ENCODE assay signal across 20 mouse cellular contexts in the genomic region with DNA sequence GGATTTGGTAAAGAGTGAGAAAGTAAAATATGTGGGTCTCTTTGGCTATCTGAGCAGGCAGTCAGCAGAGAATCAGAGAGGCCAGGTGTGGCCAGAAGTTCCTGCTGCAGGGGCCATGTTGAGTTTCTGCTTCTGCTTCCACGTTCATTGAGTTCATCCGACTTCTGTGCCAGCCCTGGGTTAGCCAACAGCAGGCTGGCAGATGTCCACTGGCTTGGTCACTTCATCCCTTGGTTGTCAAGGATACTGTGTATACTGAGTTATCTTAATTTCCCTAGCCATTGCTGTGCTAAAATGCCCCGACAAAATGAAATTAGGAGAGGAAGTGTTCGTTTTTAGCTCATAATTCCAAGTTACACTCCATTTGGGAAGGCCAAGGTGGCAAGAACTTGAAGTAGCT. TPM values are rescaled to one million over a fixed set of nuclear protein-coding genes. Genes with fewer than 3 reads are reported as not detected.
DNase-seq lines count a peak whose midpoint lies in the region; ATAC-seq lines count a peak whose summit lies in the region.
"Had no signal": no experiment of that assay in that cellular context is flagged by ENCODE, and none has a peak within 500 bp of the region (broad histone marks: within the 10 kb centered on the region; RNA-seq: fewer than 3 reads in every experiment).

No protein-coding gene starts in this region.

- no peak overlapping the region for H3K4me2 ChIP-seq in heart, embryonic 11.5 days
- H3K4me2 ChIP-seq: embryonic facial prominence, embryonic 12.5 days had no signal

- H3K9ac ChIP-seq in heart, embryonic 11.5 days (ENCODE audit: low read depth, low read length) = no peak overlapping the region
- H3K9ac ChIP-seq: embryonic facial prominence, embryonic 12.5 days had no signal

- intact Hi-C loops in heart, postnatal 14 days (cut with DNase I) = loop anchor here (10.0 kb wide), 1 partner anchor 625 kb away; no protein-coding TSS in a partner anchor

- no peaks in the 10 kb centered on the region for H3K4me1 ChIP-seq in heart, embryonic 11.5 days (ENCODE audit: control insufficient read depth, insufficient read depth, low read length)
- H3K4me1 ChIP-seq: embryonic facial prominence, embryonic 12.5 days had no signal

- H3K9me3 ChIP-seq in heart, embryonic 11.5 days (replicated peaks; ENCODE audit: control insufficient read depth, low read length) = no peaks in the 10 kb centered on the region
- H3K9me3 ChIP-seq: embryonic facial prominence, embryonic 12.5 days; G1E had no signal

- H3K4me3 ChIP-seq in heart, embryonic 11.5 days (ENCODE audit: low read depth, low read length) = no peak overlapping the region
- H3K4me3 ChIP-seq: embryonic facial prominence, embryonic 12.5 days; erythroblast, embryonic 14.5 days; layer of hippocampus, adult 2 months had no signal

- no peaks in the 10 kb centered on the region for H3K27me3 ChIP-seq in heart, embryonic 11.5 days (ENCODE audit: control insufficient read depth, insufficient read depth, low read length)
- H3K27me3 ChIP-seq: embryonic facial prominence, embryonic 12.5 days had no signal

- H3K27ac ChIP-seq in heart, embryonic 11.5 days (ENCODE audit: low read depth, low read length) = no peak overlapping the region
- H3K27ac ChIP-seq: embryonic facial prominence, embryonic 12.5 days; layer of hippocampus, adult 2 months had no signal

- peak; percentile 65 to 67 for DNase-seq in cerebellum, postnatal 10 days
- no peak for DNase-seq in cerebellum, postnatal 36 days
- DNase-seq in heart, postnatal 14 days = peak; percentile 25 to 44
- DNase-seq in NIH3T3 (ENCODE audit: low read depth) = peak; percentile 48
- peak; percentile 49 for DNase-seq in gastrocnemius, postnatal 10 days
- no peak for DNase-seq in embryo, embryonic 10.5 days (ENCODE audit: low spot score)
- DNase-seq in right cerebral cortex, adult 2 months (ENCODE audit: low spot score in 2 of 2) = no peak
- DNase-seq: cerebellum, adult 18-20 months; kidney, adult 18-20 months; kidney, postnatal 10 days; liver; lung, adult 18-20 months; thymus, postnatal 14 days had no signal

- 80% methylated on average over 4 of the region's 4 CpGs for WGBS in heart, embryonic 11.5 days (ENCODE audit: insufficient replicate concordance)

- ATAC-seq in heart, embryonic 11.5 days (replicated peaks; ENCODE audit: insufficient number of reproducible peaks, low FRiP score, low TSS enrichment) = no peak
- ATAC-seq: forebrain, embryonic 14.5 days; midbrain, embryonic 16.5 days had no signal

- no peaks in the 10 kb centered on the region for H3K36me3 ChIP-seq in heart, embryonic 11.5 days (ENCODE audit: control insufficient read depth, insufficient read depth, low read length)
- H3K36me3 ChIP-seq: embryonic facial prominence, embryonic 12.5 days; G1E had no signal

RNA-seq across cellular contexts. Expression of gene Ano6, which starts 21.1 kb away (rescaled TPM):
- total RNA-seq in heart, postnatal 14 days (2021) = 10 to 100 TPM; 38.9 to 39.7 TPM
- 40.9 and 45.7 TPM in 2 replicates for polyA plus RNA-seq in heart, embryonic 11.5 days (2014; fragmentation: Nextera tagmentation; extraction: Ambion mirVana)
- total RNA-seq in gastrocnemius, postnatal 10 days (2021) = 10 to 100 TPM; 64.8 to 76.4 TPM

Comparison
In these comparisons a context has a peak if more than half of its experiments do, and no peak if none do; other contexts are left out.
1. DNase-seq: peak in cerebellum, postnatal 10 days (2 of 2), heart, postnatal 14 days (2 of 2), NIH3T3 (single experiment) and gastrocnemius, postnatal 10 days (single experiment); none in cerebellum, postnatal 36 days (0 of 2), embryo, embryonic 10.5 days (single experiment) and right cerebral cortex, adult 2 months (0 of 2).